Mouse (Mus musculus) CH12.LX (cell line): ENCODE data around the gene Dgkg.

Experiments used
- CTCF ChIP-seq, 2 experiments: IDR thresholded peaks in 1 of 2; conservative IDR thresholded peaks in 1 of 2; 2 replicates each; pipeline ENCODE4 v1.5.1; 2011 to 2012; ENCODE audit warnings: low read depth in 2 of 2, low read length in 2 of 2, improper control_type of control experiment in 1 of 2, inconsistent platforms in 1 of 2, mild to moderate bottlenecking in 1 of 2, moderate library complexity in 1 of 2
- ETS1 ChIP-seq: conservative IDR thresholded peaks from 2 replicates; pipeline ENCODE4 v1.6.1; 2012; ENCODE audit warnings: low read depth, mild to moderate bottlenecking, inconsistent platforms, low read length, improper control_type of control experiment, moderate library complexity
- JUND ChIP-seq: conservative IDR thresholded peaks from 2 replicates; pipeline ENCODE4 v1.6.1; 2011; ENCODE audit warnings: low read depth, low read length, improper control_type of control experiment
- NRF1 ChIP-seq: IDR thresholded peaks from 2 replicates; pipeline ENCODE4 v1.6.1; 2014; ENCODE audit warnings: low read depth, mild to moderate bottlenecking, inconsistent platforms, low read length, improper control_type of control experiment, moderate library complexity
- POLR2A ChIP-seq: IDR thresholded peaks from 2 replicates; pipeline ENCODE4 v1.6.1; 2011; ENCODE audit warnings: low read depth, mild to moderate bottlenecking, improper control_type of control experiment, low read length
- SIN3A ChIP-seq: IDR thresholded peaks from 2 replicates; pipeline ENCODE4 v1.6.1; 2012; ENCODE audit warnings: low read length, improper control_type of control experiment, inconsistent platforms
- SMC3 ChIP-seq: IDR thresholded peaks from 2 replicates; pipeline ENCODE4 v1.6.1; 2011; ENCODE audit warnings: low read depth, low read length, improper control_type of control experiment
- USF1 ChIP-seq: IDR thresholded peaks from 2 replicates; pipeline ENCODE4 v1.6.1; 2014; ENCODE audit warnings: low read depth, mild to moderate bottlenecking, inconsistent platforms, low read length, improper control_type of control experiment
- USF2 ChIP-seq: conservative IDR thresholded peaks from 2 replicates; pipeline ENCODE4 v1.6.1; 2011; ENCODE audit warnings: low read depth, low read length, improper control_type of control experiment

DNA sequence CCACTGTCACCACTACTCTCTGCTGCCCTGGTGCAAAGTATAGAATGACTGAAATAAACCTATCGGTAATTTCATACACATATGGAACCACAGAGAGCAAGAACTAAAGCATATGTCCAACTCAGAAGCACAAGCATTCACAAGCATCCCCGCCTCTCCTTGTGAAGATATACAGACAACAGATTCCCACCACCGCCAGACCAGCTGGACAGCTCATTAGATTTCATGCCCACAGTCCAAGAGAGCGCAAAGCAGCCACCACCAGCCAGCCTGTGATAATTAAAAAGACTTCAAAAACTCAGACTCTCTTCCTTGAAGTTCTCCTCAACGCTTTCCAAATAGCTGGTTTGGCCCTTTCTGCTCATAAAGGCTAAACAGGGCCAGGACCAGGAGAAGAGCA, 234.8 kb downstream of the Dgkg start:
- no peak for TF ChIP-seq CTCF (conservative IDR thresholded peaks at IDR 0.05 in 1 of 2, IDR thresholded peaks at IDR 0.05 in 1 of 2; ENCODE audit: low read depth in 2 of 2, low read length in 2 of 2)
- no peak for TF ChIP-seq NRF1
- TF ChIP-seq SIN3A, result no peak
- TF ChIP-seq ETS1, result no peak
- no peak for TF ChIP-seq SMC3
- no peak for TF ChIP-seq POLR2A
- TF ChIP-seq JUND, result no peak
- no peak for TF ChIP-seq USF2
- TF ChIP-seq USF1, result no peak
